Mouse (Mus musculus): ENCODE results near the gene Fam241b.

The Fam241b gene

GRCm38 (mm10) chr10:62143820-62144219 lies at the start of gene Fam241b:
TSS of gene Fam241b (minus strand) at chr10:62143920.
- DNase-seq (ENCODE audit: low spot score in 2 of 2), result no peak

DNA sequence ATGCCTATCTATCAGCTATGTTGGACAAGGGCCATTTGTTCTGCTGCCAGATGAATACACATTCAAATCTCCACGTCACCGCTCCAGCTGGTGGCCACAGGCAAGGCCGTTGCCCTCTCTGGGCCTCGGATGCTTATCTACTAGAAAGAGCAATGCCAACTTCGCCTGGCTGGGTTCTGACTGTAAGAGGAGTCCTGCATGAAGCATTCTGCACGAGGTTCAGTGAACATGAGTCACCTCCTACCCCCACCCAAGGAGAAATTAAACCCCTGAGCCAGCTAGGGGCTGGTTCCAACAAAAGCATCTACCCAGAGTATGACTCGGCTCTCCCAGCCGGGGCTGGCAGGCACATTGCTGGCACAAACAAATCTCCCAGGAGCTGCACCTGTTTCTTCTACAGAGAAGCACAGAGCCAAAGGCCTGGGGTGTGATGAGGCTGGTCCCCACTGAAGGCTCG lies 49.0 kb upstream of the Fam241b start:
- DNase-seq (ENCODE audit: low spot score in 2 of 2), result peak in 1 of 2 experiments; percentile 14

DNA sequence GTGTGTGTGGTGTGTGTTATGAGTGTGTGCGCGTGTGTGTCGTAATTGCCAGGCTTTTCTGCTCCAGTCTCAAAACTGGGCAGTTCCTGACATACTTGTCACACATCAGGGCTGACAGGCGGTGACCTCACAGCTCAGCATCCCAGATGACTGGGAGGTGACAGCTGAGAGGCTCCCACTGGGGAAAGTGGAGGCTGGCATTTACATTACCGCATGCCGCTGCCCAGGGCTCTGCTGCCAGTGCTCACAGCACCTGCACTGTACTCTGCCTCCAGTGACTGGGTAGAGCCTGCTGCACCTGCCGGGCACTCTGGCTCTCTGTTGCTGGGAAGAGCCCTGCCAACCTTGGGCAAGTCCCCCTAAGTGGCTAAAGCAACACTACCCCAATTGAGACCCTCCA lies 47.1 kb upstream of the Fam241b start:
- no peak for DNase-seq (ENCODE audit: low spot score in 2 of 2)

- no peak for DNase-seq (ENCODE audit: low spot score in 2 of 2)
Observed at GRCm38 (mm10) chr10:62189910-62190309, 46.2 kb upstream of the Fam241b start.

DNA sequence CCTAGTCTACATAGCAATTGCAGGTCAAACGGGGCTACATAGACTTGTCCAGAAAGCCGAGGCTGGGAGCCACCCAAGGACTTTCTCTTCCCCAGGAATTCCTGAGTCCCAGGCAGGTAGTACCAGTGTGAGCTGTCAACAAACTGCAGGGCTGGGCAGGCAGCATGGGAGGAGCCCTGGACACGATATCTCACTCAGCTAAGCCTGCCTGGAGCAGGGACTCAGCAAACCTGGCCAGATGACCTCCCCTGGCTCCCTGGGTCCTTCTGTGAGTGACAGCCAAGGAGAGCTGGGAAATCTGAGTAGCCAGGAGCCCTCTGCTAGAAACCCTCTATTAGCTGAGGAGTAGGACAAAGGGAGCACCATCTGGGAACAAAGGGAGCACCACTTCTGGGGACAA lies 45.6 kb upstream of the Fam241b start:
- no peak for DNase-seq (ENCODE audit: low spot score in 2 of 2)

DNA sequence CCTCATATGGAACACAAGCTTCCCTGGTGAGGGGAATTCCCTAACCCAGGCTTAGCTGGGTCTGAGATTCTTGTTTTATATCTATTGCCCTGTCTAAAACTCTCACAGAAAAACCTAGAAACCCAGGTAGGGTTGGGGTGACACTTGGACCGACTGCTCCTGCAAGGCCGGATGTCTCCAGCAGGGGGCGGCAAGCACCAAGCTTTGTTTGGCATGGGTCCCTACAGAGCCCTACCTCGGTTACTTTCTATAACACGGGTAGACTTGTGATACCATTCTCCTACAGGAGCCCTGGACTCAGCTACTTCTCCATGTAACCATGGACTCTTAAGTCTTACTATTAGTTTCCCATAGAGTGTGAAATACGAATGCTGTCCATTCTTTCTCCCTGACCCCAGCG lies 43.2 kb upstream of the Fam241b start:
- DNase-seq (ENCODE audit: low spot score in 2 of 2), result peak; percentile 57 to 60

DNA sequence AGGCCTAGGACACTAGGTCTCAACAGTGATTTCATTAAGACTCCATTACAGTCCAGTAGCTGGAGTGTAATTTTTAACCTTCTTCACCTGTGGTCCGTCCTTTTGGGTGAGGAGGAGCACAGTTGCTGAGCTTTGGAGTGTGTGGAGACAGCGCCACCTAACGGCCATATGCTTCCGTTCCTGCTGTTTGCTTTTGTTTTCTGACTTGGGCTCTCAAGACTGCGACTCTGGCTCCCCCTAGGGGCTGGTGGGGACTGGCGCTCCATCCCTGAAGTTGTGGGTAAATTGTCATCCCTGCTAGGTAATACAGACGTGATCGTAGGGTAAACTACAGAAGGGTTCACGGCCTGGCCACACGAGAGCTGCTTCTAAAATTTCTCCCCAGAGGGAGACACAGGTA lies 39.3 kb upstream of the Fam241b start:
- peak; percentile 71 to 88 for DNase-seq (ENCODE audit: low spot score in 2 of 2)

DNA sequence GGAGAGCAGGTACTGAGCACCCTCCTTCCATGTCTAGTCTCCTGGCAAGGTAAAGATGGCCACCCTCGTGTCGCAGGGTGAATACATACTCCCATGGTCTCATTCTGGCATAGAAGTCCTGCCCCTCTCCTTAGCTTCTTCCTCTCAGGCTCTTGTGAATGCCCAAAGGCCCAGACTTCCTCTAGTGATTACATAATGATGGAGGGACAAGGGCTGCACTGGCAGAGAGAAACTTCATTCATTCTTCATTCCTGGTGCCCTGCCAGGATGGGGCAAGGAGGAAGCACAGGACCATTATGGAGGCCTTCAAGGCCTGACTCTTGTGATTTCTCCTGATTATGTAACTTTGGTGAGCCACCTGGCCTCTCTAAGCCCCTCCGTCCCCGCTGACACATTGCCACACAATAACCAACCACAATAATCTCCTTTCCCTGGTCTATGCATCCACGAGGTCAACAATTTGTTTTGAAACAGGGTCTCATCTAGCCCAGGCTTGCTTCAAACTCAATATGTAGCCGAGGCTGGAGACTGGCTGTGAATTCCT lies 38.8 kb upstream of the Fam241b start:
- no peak for DNase-seq (ENCODE audit: low spot score in 2 of 2)

DNA sequence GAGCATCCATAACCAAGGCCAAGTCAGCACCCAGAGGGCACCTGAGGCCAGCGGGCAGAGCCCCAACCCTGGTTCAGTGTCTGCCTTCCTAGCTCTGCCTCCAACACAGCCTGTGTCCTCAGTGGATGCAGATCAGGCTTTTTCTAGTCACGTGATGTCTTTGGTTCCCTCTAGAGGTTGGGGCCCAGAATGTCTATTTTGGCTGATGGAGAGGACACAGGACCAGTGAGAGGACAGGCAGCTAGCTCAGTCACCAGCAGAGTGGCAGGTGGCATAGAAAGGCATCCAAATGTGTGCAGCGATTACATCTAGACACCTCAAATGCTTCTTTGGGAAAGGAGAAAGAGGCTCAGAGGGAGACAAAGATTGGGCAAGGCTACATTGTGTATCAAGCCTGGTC lies 38.0 kb upstream of the Fam241b start:
- no peak for DNase-seq (ENCODE audit: low spot score in 2 of 2)

- no peak for DNase-seq (ENCODE audit: low spot score in 2 of 2)
Observed at GRCm38 (mm10) chr10:62179944-62180343, 36.2 kb upstream of the Fam241b start.

DNA sequence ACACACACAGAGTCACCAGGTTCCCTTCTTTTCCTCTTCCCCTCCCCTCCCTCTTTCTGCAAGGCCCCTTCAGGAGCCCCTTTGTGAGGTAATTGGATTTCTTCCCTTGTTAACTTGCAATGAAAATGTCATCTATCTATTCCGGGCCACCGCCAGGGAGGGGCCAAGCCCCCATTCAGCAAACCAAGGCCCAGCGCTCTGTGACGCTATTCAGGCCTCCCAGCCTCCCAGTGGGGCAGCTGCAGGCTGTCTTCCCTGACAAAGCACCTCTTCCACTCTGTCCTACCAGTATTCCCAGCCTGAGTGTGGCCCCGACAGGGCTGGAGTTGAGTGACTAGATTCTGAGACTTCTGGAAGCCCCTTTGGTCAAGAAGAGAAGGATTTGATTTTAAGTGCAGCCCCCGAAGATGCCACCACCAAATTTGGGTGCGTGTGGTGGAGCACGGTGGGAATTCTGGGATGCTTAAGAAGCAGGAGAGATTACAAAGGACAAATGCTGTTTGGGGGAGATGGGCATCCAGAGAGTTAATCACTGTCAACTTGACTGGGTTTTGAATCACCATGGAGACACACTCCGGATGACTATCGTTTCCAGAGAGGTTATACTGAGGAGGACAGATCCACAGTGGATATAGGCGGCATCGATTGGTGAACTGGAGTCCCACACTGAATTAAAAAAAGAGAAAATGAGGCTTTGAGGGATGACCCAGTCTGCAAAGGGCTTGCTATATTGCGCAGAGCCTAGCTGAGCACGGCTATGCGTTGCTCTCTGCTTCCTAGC lies 31.0 kb upstream of the Fam241b start:
- no peak for DNase-seq (ENCODE audit: low spot score in 2 of 2)

- no peak for DNase-seq (ENCODE audit: low spot score in 2 of 2)
Observed at GRCm38 (mm10) chr10:62173941-62174448, 30.3 kb upstream of the Fam241b start.

GRCm38 (mm10) chr10:62172841-62173553 lies 29.3 kb upstream of the Fam241b start:
- no peak for DNase-seq (ENCODE audit: low spot score in 2 of 2)

DNA sequence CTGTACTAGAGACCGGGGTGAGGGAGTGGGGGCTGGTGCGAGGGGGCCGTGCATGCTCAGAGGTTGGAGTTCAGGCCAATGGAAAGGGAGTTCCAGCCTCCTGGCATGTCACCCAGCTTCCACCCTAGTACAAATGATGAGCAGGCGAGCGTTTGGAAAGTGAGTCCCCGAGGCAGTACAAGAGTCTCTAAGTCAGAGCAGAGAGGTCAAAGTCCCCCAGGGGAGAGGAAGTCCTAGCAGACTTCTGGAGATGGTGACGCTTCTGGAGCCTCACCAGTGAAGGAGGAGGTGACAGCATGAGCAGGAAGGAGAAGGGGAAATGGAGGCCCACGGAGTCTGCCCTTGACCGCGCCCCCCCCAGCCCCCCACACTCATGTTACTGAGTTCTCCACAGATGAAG lies 18.7 kb upstream of the Fam241b start:
- peak; percentile 3 to 35 for DNase-seq (ENCODE audit: low spot score in 2 of 2)

- no peak for DNase-seq (ENCODE audit: low spot score in 2 of 2)
Observed at GRCm38 (mm10) chr10:62149929-62150328, 6.2 kb upstream of the Fam241b start.

- no peak for DNase-seq (ENCODE audit: low spot score in 2 of 2)
Observed at GRCm38 (mm10) chr10:62147466-62148248, 3.9 kb upstream of the Fam241b start.

DNA sequence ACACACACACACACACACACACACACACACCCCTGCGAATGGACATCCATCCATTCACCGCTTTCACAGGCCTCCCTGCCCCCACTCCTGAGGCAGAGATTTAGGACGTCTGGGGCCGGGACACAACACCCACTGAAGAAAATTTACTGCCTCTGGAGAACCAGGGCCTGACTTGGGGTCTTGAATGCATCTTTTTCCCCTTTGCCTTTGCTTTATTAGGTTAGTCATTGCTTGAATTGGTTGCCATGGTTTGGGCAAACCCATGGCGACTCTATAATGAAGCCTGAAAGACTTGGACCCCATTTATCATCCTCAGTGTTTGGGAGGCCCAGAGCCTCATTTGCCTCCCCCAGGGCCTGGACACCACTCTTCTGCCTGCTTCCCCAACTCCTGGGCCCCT lies 2.2 kb upstream of the Fam241b start:
- no peak for DNase-seq (ENCODE audit: low spot score in 2 of 2)

DNA sequence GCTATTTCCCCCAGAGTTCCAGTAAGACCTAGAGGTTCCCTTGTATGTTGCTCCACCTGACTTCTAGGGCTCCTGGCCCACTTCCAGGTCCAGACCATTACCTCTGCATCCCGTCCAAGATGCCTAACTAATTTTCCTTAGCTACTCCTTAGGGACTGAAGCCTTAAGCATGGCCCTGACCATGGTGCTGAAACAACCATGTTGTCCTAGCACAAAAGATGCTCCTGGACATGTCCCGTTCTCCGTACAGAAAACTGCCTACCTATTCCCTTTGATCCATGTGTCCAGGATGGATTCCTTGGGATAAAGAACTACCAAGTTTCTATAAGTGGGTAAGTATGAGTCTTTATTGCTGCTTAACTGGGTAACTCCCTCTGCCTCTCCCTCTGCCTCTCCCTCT lies 5.7 kb downstream of the Fam241b start:
- no peak for DNase-seq (ENCODE audit: low spot score in 2 of 2)

GRCm38 (mm10) chr10:62137150-62137549 lies 6.6 kb downstream of the Fam241b start:
- no peak for DNase-seq (ENCODE audit: low spot score in 2 of 2)

GRCm38 (mm10) chr10:62135696-62136470 lies 7.8 kb downstream of the Fam241b start:
- no peak for DNase-seq (ENCODE audit: low spot score in 2 of 2)

DNA sequence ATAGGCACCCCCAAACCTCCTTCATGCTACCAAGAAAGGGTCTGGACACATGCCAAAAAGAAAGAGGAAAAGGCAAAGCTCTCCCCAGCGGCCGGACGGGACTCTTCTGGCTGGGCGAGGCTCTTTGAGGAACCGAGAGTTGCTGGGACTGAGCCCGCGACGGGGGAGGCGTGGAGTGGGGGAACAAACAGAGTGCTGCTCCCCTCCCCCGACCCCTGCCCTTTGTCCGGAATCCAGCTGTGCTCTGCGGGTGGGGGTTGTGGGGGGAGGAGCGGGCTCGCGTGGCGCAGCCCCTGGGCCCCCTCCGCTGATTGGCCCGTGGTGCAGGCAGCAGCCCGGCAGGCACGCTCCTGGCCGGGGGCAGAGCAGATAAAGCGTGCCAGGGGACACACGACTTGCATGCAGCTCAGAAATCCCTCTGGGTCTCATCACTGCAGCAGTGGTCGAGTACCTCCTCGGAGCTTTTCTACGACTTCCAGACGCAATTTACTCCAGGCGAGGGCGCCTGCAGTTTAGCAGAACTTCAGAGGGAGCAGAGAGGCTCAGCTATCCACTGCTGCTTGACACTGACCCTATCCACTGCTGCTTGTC lies 10.9 kb downstream of the Fam241b start, which contains the start of gene Neurog3:
Neurog3 (plus strand) TSS at position 400 of the 591 bp plus-strand sequence.
- no peak for DNase-seq (ENCODE audit: low spot score in 2 of 2)
